In the genomic region with DNA sequence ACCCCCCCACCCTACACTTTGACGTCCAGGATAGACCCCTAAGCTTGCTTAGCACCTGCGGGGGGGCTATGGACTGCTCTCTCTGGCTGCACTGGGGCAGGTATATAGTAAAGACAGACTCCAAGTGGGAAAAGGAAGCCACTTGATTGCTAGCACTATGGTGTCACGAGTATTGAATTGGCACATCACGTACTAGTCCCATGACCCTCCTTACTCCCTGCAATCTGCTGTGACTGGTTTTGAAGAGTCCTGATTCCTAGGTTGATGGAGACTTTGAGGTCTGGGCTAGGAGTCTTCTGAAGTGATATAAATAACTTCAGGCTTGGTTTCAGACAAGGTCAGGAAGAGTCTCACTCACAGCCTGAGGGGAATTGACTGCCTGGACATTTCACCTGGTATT, we compare ENCODE assay signal across 31 mouse cellular contexts. TPM values are rescaled to one million over a fixed set of nuclear protein-coding genes. Genes with fewer than 3 reads are reported as not detected.
DNase-seq lines count a peak whose midpoint lies in the region; ATAC-seq and TF ChIP-seq lines count a peak whose summit lies in the region.
"Had no signal": no experiment of that assay in that cellular context is flagged by ENCODE, and none has a peak within 500 bp of the region (broad histone marks: within the 10 kb centered on the region; RNA-seq: fewer than 3 reads in every experiment).

No protein-coding gene starts in this region.

- no peak for TF ChIP-seq EP300 in liver, postnatal 0 days (IDR thresholded peaks at IDR 0.05; ENCODE audit: low read depth)
- TF ChIP-seq EP300 in stomach, postnatal 0 days (optimal IDR thresholded peaks at IDR 0.05): no peak

- H3K4me2 ChIP-seq in liver, postnatal 0 days (ENCODE audit: low read depth, low read length): no peak overlapping the region
- H3K4me2 ChIP-seq in stomach, postnatal 0 days (replicated peaks; ENCODE audit: low read depth): no peak overlapping the region
- H3K4me2 ChIP-seq: embryonic facial prominence, embryonic 13.5 days; forebrain, embryonic 12.5 days; forebrain, embryonic 15.5 days; heart, embryonic 12.5 days; heart, embryonic 15.5 days; hindbrain, embryonic 13.5 days had no signal

- no peak for TF ChIP-seq POLR2A in testis, adult 2 months (IDR thresholded peaks at IDR 0.05; ENCODE audit: control insufficient read depth, low read depth, low read length)

- DNase-seq in liver, postnatal 0 days: no peak
- no peak for DNase-seq in liver
- DNase-seq in testis, postnatal 14 days (ENCODE audit: low spot score): no peak
- DNase-seq in stomach, postnatal 0 days (ENCODE audit: low spot score): no peak
- no peak for DNase-seq in heart, adult 8-10 months (ENCODE audit: low spot score)
- DNase-seq: adrenal gland, adult 8-10 months; adrenal gland, postnatal 25 days; cerebellum, adult 11-12 months; cerebellum, adult 8-10 months; cerebellum, postnatal 10 days; cerebellum, postnatal 36 days; embryo, embryonic 11 days; gastrocnemius, postnatal 14 days; heart, adult 11 months; heart, postnatal 10 days; heart, postnatal 36 days had no signal

- TF ChIP-seq CTCF in liver, postnatal 0 days (IDR thresholded peaks at IDR 0.05; ENCODE audit: low read depth): no peak
- TF ChIP-seq CTCF in testis, adult 2 months (IDR thresholded peaks at IDR 0.05; ENCODE audit: control insufficient read depth, insufficient read depth, insufficient replicate concordance, low read depth, low read length): no peak
- no peak for TF ChIP-seq CTCF in stomach, postnatal 0 days (IDR thresholded peaks at IDR 0.05; ENCODE audit: low read depth)

- no peaks in the 10 kb centered on the region for H3K36me3 ChIP-seq in liver, postnatal 0 days (replicated peaks; ENCODE audit: insufficient read depth, low read length)
- no peaks in the 10 kb centered on the region for H3K36me3 ChIP-seq in testis, adult 2 months (ENCODE audit: control insufficient read depth, insufficient read depth, low read length)
- H3K36me3 ChIP-seq in stomach, postnatal 0 days (ENCODE audit: control insufficient read depth, insufficient read depth, low read length): no peaks in the 10 kb centered on the region
- H3K36me3 ChIP-seq: embryonic facial prominence, embryonic 10.5 days; embryonic facial prominence, embryonic 13.5 days; forebrain, embryonic 12.5 days; forebrain, embryonic 15.5 days; heart, embryonic 12.5 days; heart, embryonic 15.5 days; hindbrain, embryonic 10.5 days; hindbrain, embryonic 13.5 days had no signal

- H3K4me3 ChIP-seq in liver, postnatal 0 days (ENCODE audit: low read depth, low read length): no peak overlapping the region
- no peak overlapping the region for H3K4me3 ChIP-seq in testis, adult 2 months (ENCODE audit: control insufficient read depth, low read depth, low read length)
- H3K4me3 ChIP-seq in stomach, postnatal 0 days (ENCODE audit: low read depth, low read length): no peak overlapping the region
- H3K4me3 ChIP-seq: embryonic facial prominence, embryonic 10.5 days; embryonic facial prominence, embryonic 13.5 days; erythroblast, embryonic 14.5 days; forebrain, embryonic 12.5 days; forebrain, embryonic 15.5 days; heart, embryonic 12.5 days; heart, embryonic 15.5 days; hindbrain, embryonic 10.5 days; hindbrain, embryonic 13.5 days had no signal

- H3K27ac ChIP-seq in liver, postnatal 0 days (ENCODE audit: low read depth): peak overlapping the region; percentile 85
- 0 out of 2 replicates have a peak overlapping the region, but pooled peaks have one; percentile 43 for H3K27ac ChIP-seq in testis, adult 2 months (ENCODE audit: control insufficient read depth, insufficient read depth, low read depth, low read length)
- H3K27ac ChIP-seq in stomach, postnatal 0 days (replicated peaks): 0 out of 2 replicates have a peak overlapping the region, but pooled peaks have one; percentile 24
- H3K27ac ChIP-seq: embryonic facial prominence, embryonic 10.5 days; embryonic facial prominence, embryonic 13.5 days; forebrain, embryonic 12.5 days; forebrain, embryonic 15.5 days; heart, embryonic 15.5 days; hindbrain, embryonic 10.5 days; hindbrain, embryonic 13.5 days had no signal

- 56% methylated on average over 4 of the region's 4 CpGs for WGBS in liver, postnatal 0 days (ENCODE audit: insufficient replicate concordance)
- WGBS in stomach, postnatal 0 days: 56% methylated on average over 4 of the region's 4 CpGs

- H3K27me3 ChIP-seq in liver, postnatal 0 days (ENCODE audit: insufficient read depth, low read length): no peaks in the 10 kb centered on the region
- no peaks in the 10 kb centered on the region for H3K27me3 ChIP-seq in testis, adult 2 months (ENCODE audit: control insufficient read depth, insufficient read depth, low read length)
- no peaks in the 10 kb centered on the region for H3K27me3 ChIP-seq in stomach, postnatal 0 days (ENCODE audit: control insufficient read depth, insufficient read depth, low read length)
- H3K27me3 ChIP-seq: embryonic facial prominence, embryonic 13.5 days; forebrain, embryonic 12.5 days; forebrain, embryonic 15.5 days; heart, embryonic 12.5 days; heart, embryonic 15.5 days; hindbrain, embryonic 13.5 days had no signal

- H3K4me1 ChIP-seq in liver, postnatal 0 days (ENCODE audit: insufficient read depth): no peaks in the 10 kb centered on the region; the same call in 1 of the 2 replicates
- no peaks in the 10 kb centered on the region for H3K4me1 ChIP-seq in testis, adult 2 months (ENCODE audit: control insufficient read depth, insufficient read depth, low read length)
- no peaks in the 10 kb centered on the region for H3K4me1 ChIP-seq in stomach, postnatal 0 days (replicated peaks; ENCODE audit: control insufficient read depth, insufficient read depth)
- H3K4me1 ChIP-seq: embryonic facial prominence, embryonic 10.5 days; embryonic facial prominence, embryonic 13.5 days; forebrain, embryonic 12.5 days; forebrain, embryonic 15.5 days; heart, embryonic 12.5 days; heart, embryonic 15.5 days; hindbrain, embryonic 10.5 days; hindbrain, embryonic 13.5 days had no signal

- H3K9ac ChIP-seq in liver, postnatal 0 days (replicated peaks): no peak overlapping the region
- H3K9ac ChIP-seq in stomach, postnatal 0 days (ENCODE audit: low read length): no peak overlapping the region
- H3K9ac ChIP-seq: embryonic facial prominence, embryonic 13.5 days; forebrain, embryonic 12.5 days; forebrain, embryonic 15.5 days; heart, embryonic 12.5 days; heart, embryonic 15.5 days; hindbrain, embryonic 13.5 days had no signal

- ATAC-seq in liver, postnatal 0 days: peak; percentile 57
- ATAC-seq in stomach, postnatal 0 days (ENCODE audit: low FRiP score, low TSS enrichment): no peak
- ATAC-seq: activated CD4-positive, CD25-positive, alpha-beta regulatory T cell, adult 4 months; forebrain, embryonic 15.5 days; hindbrain, embryonic 16.5 days had no signal

- H3K9me3 ChIP-seq in liver, postnatal 0 days (ENCODE audit: low read length): no peaks in the 10 kb centered on the region
- H3K9me3 ChIP-seq in stomach, postnatal 0 days (ENCODE audit: control insufficient read depth, low read length): no peaks in the 10 kb centered on the region
- H3K9me3 ChIP-seq: embryonic facial prominence, embryonic 10.5 days; embryonic facial prominence, embryonic 13.5 days; forebrain, embryonic 12.5 days; forebrain, embryonic 15.5 days; heart, embryonic 12.5 days; heart, embryonic 15.5 days; hindbrain, embryonic 10.5 days; hindbrain, embryonic 13.5 days had no signal

RNA-seq across cellular contexts. Expression of gene Scgb1a1, which starts 2.4 kb away (rescaled TPM):
- 0.85 and 3.7 TPM in 2 replicates for polyA plus RNA-seq in liver, postnatal 0 days (2015; fragmentation: Nextera tagmentation; extraction: Ambion mirVana)
- polyA plus RNA-seq in testis, adult 2 months (2012; rRNA removed): 0.41 TPM in 1 of 2 replicates, not detected in the other
- 10.8 and 12.6 TPM in 2 replicates for polyA plus RNA-seq in stomach, postnatal 0 days (2015; fragmentation: Nextera tagmentation; extraction: Ambion mirVana)
- 10 to 100 TPM in 1 of 4 experiments, not detected in 3; 44.8 TPM for total RNA-seq in heart, adult 8-10 months (2022)
- total RNA-seq: adrenal gland, postnatal 25 days; ES-E14; gastrocnemius, postnatal 14 days; heart, postnatal 36 days had no signal
- polyA plus RNA-seq: activated CD4-positive, CD25-positive, alpha-beta regulatory T cell, adult 4 months; brain, embryonic 14.5 days; cortical plate, adult 2 months; embryonic facial prominence, embryonic 10.5 days; embryonic facial prominence, embryonic 13.5 days; erythroblast, embryonic 14.5 days; forebrain, embryonic 12.5 days; forebrain, embryonic 15.5 days; heart, embryonic 12.5 days; hindbrain, embryonic 10.5 days; hindbrain, embryonic 13.5 days; hindbrain, embryonic 16.5 days had no signal

RNA-seq across cellular contexts. Expression of gene Asrgl1, which starts 45.2 kb away (rescaled TPM):
- polyA plus RNA-seq in liver, postnatal 0 days (2015; fragmentation: Nextera tagmentation; extraction: Ambion mirVana): 7.0 and 8.3 TPM in 2 replicates
- polyA plus RNA-seq in testis, adult 2 months (2012; rRNA removed): 232 and 259 TPM in 2 replicates
- polyA plus RNA-seq in stomach, postnatal 0 days (2015; fragmentation: Nextera tagmentation; extraction: Ambion mirVana): 6.9 and 7.5 TPM in 2 replicates
- total RNA-seq in heart, adult 8-10 months (2022): 10 to 100 TPM; 31.9 to 37.3 (median 37.2) TPM

Comparison
In these comparisons a context has a peak if more than half of its experiments do, and no peak if none do; other contexts are left out.
1. H3K27ac ChIP-seq: peak in every context shown above with its lines; median percentile 85 in liver, postnatal 0 days; 43 in testis, adult 2 months; 24 in stomach, postnatal 0 days.
2. RNA of gene Asrgl1, which starts 45.2 kb away (polyA plus RNA-seq): 232 to 259 TPM in testis, adult 2 months; 7.0 to 8.3 TPM in liver, postnatal 0 days and 6.9 to 7.5 TPM in stomach, postnatal 0 days; every median in the first group is over 10 times any median in the second.